Mouse (Mus musculus): Measurements from ENCODE around the gene Ppa1. TPM values are rescaled to one million over a fixed set of nuclear protein-coding genes. Genes with fewer than 3 reads are reported as not detected.

The Ppa1 gene
- polyA plus RNA-seq, 1 experiment from 2014 or later: 167 TPM

GRCm38 (mm10) chr10:61722215-61722614 lies 73.9 kb downstream of the Ppa1 start:
- WGBS: 72% methylated on average over 3 of the region's 3 CpGs
- ATAC-seq (ENCODE audit: insufficient number of reproducible peaks, low FRiP score, low TSS enrichment, low read depth): no peak
- no peaks in the 10 kb centered on the region for H3K9me3 ChIP-seq (replicated peaks)

GRCm38 (mm10) chr10:61723271-61723670 lies 74.9 kb downstream of the Ppa1 start:
- H3K27ac ChIP-seq (replicated peaks): no peak overlapping the region
- H3K4me1 ChIP-seq: no peaks in the 10 kb centered on the region
- H3K4me3 ChIP-seq (replicated peaks): no peak overlapping the region
- H3K4me2 ChIP-seq (replicated peaks): no peak overlapping the region
- H3K9me3 ChIP-seq (replicated peaks): no peaks in the 10 kb centered on the region
- H3K27me3 ChIP-seq: no peaks in the 10 kb centered on the region
- no peak overlapping the region for H3K9ac ChIP-seq
- 59% methylated on average over 6 of the region's 6 CpGs for WGBS
- no peak for ATAC-seq (ENCODE audit: insufficient number of reproducible peaks, low FRiP score, low TSS enrichment, low read depth)
- no peaks in the 10 kb centered on the region for H3K36me3 ChIP-seq

More at GRCm38 (mm10) chr10:61722215-61722614, 73.9 kb downstream of the Ppa1 start:
- Histone ChIP-seq H3K27me3 (no peaks in the 10 kb centered on the region), H3K36me3 (no peaks in the 10 kb centered on the region), H3K4me1 (no peaks in the 10 kb centered on the region), H3K4me2 (replicated peaks) (no peak overlapping the region), H3K4me3 (replicated peaks) (no peak overlapping the region), H3K27ac (replicated peaks) (no peak overlapping the region), H3K9ac (no peak overlapping the region)

Other genes with a start within 250 kb of the Ppa1 start
- 0.08 and 0.20 TPM in 2 replicates for gene Nodal, start 230.6 kb upstream of the Ppa1 start, polyA plus RNA-seq (2015; fragmentation: Nextera tagmentation; extraction: Ambion mirVana)
- gene Eif4ebp2, start 195.9 kb upstream of the Ppa1 start, polyA plus RNA-seq (2015; fragmentation: Nextera tagmentation; extraction: Ambion mirVana): 66.0 and 66.9 TPM in 2 replicates
- 10.0 and 10.5 TPM in 2 replicates for gene Lrrc20, start 172.8 kb upstream of the Ppa1 start, polyA plus RNA-seq (2015; fragmentation: Nextera tagmentation; extraction: Ambion mirVana)
- gene Npffr1, start 53.1 kb upstream of the Ppa1 start, polyA plus RNA-seq (2015; fragmentation: Nextera tagmentation; extraction: Ambion mirVana): 0.12 TPM in 1 of 2 replicates, not detected in the other
- 284 and 297 TPM in 2 replicates for gene Sar1a, start 31.7 kb downstream of the Ppa1 start, polyA plus RNA-seq (2015; fragmentation: Nextera tagmentation; extraction: Ambion mirVana)
- gene Tysnd1, start 47.0 kb downstream of the Ppa1 start, polyA plus RNA-seq (2015; fragmentation: Nextera tagmentation; extraction: Ambion mirVana): 38.3 and 40.0 TPM in 2 replicates
- gene Aifm2, start 66.7 kb downstream of the Ppa1 start, polyA plus RNA-seq (2015; fragmentation: Nextera tagmentation; extraction: Ambion mirVana): 10.8 and 12.4 TPM in 2 replicates
- 159 and 168 TPM in 2 replicates for gene H2afy2, start 135.6 kb downstream of the Ppa1 start, polyA plus RNA-seq (2015; fragmentation: Nextera tagmentation; extraction: Ambion mirVana)